Mouse (Mus musculus) liver, embryonic 16.5 days (tissue): Measurements from ENCODE around the gene Cblb. TPM values are rescaled to one million over a fixed set of nuclear protein-coding genes. Genes with fewer than 3 reads are reported as not detected.
A peak's percentile ranks its signal among the peaks of the same experiment; 100 is the strongest.

ENCODE experiments used
- ATAC-seq: fragments of 200-750 bp; cut with Nextera tagmentation; 2 replicates; pipeline ENCODE4 v1.8.0; 2017; ENCODE audit warnings: low read depth, mild to moderate bottlenecking, moderate number of reproducible peaks, moderate library complexity
- H3K27ac ChIP-seq: fragments of 300-500 bp; sonication (generic); 2 replicates; pipeline ENCODE4 v1.5.1; 2014; ENCODE audit warnings: mild to moderate bottlenecking, low read length
- H3K27me3 ChIP-seq: fragments of 300-500 bp; sonication (generic); 2 replicates; pipeline ENCODE4 v1.6.1; 2014; ENCODE audit warnings: low read depth, low read length, mixed read lengths; ENCODE audit not compliant: control insufficient read depth, insufficient read depth
- H3K36me3 ChIP-seq: fragments of 300-500 bp; sonication (generic); 2 replicates; pipeline ENCODE4 v1.6.1; 2014; ENCODE audit warnings: mild to moderate bottlenecking; ENCODE audit not compliant: control insufficient read depth, insufficient read depth
- H3K4me1 ChIP-seq: fragments of 300-500 bp; sonication (generic); 2 replicates; pipeline ENCODE4 v1.6.1; 2014; ENCODE audit warnings: low read depth, low read length, mixed read lengths; ENCODE audit not compliant: control insufficient read depth
- H3K4me2 ChIP-seq: fragments of 300-500 bp; sonication (generic); 2 replicates; pipeline ENCODE4 v1.6.1; 2014; ENCODE audit warnings: low read depth, low read length, mixed read lengths
- H3K4me3 ChIP-seq: fragments of 300-500 bp; sonication (generic); 2 replicates; pipeline ENCODE4 v1.5.1; 2014; ENCODE audit warnings: low read depth, mild to moderate bottlenecking, low read length
- H3K9ac ChIP-seq: fragments of 300-500 bp; sonication (generic); 2 replicates; pipeline ENCODE4 v1.6.1; 2014; ENCODE audit warnings: low read depth, low read length
- H3K9me3 ChIP-seq: fragments of 300-500 bp; sonication (generic); replicated peaks from 2 replicates; pipeline ENCODE4 v1.6.1; 2016; ENCODE audit warnings: low read length; ENCODE audit not compliant: control insufficient read depth
- WGBS: fragments of 180-500 bp; shearing (Covaris S2); extraction: QIAGEN DNeasy Blood & Tissue Kit; methylation state at CpG from one replicate; pipeline ENCODE4 v1.1.7; 2014; ENCODE audit not compliant: insufficient replicate concordance; 5-methylcytosine and 5-hydroxymethylcytosine counted together
- polyA plus RNA-seq: library from polyadenylated mRNA; unstranded; fragments of >200 nt; fragmentation: Nextera tagmentation; extraction: Ambion mirVana; gene quantifications from 2 replicates; pipeline ENCODE4 v1.2.1, GENCODE M21; 2015

The Cblb gene
- polyA plus RNA-seq, 1 experiment from 2014 or later: 2.6 TPM

DNA sequence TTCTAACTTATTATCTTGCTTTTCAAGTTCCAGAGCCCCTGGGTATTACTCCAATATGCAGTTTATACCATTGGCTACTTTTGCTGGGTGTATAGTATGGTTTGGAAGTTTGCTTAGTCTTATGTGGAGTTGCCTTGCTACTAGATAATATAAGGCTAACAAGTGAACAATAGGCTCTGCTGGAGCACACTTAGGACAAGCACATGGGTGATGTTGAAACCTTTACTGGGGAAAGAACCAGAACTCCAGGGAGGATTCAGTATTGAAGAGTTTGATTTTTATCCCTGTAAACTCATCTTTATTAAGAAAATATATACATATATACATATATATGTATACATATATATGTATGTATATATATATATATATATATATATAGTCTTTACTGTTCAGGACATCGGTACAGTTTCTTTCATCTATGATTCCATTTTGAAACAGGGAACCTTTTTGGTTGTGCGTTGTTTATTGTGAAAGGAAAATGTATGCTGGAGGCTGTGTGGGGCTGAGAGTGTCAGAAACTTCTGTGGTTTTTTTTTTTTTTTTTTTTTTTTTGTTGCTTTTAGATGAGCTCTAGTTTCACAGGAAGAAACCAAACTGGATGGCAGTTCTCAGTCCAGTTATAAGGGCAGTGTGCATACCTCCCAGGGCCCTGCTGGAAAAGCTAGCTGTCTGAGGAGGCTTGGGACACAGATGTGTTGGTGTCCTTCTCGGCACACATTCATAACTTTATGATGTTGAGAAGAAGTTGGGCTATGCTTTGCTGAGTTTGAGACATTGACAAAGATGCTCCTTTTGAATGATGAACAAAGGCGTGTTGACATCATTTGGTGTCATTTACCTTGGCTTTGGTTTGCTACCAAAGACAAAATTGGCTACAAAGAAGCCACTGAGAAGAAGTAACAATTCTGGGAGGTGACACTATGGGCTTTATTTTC, 2.6 kb downstream of the Cblb start:
- Histone ChIP-seq H3K36me3 (peaks cover 4% of the 10 kb centered on the region; the same call in 1 of the 2 replicates), H3K9ac (no peak overlapping the region), H3K4me2 (no peak overlapping the region), H3K27ac (no peak overlapping the region), H3K4me1 (peaks cover 10% of the 10 kb centered on the region), H3K9me3 (no peaks in the 10 kb centered on the region), H3K27me3 (no peaks in the 10 kb centered on the region), H3K4me3 (no peak overlapping the region)
- WGBS: 76% methylated on average over 4 of the region's 4 CpGs
- ATAC-seq: no peak

GRCm38 (mm10) chr16:52034356-52034755, 3.3 kb downstream of the Cblb start:
- 81% methylated on average over 5 of the region's 5 CpGs for WGBS
- H3K27ac ChIP-seq: no peak overlapping the region
- no peak overlapping the region for H3K4me2 ChIP-seq
- no peak for ATAC-seq
- H3K27me3 ChIP-seq: no peaks in the 10 kb centered on the region
- no peak overlapping the region for H3K4me3 ChIP-seq
- H3K36me3 ChIP-seq: peaks cover 4% of the 10 kb centered on the region; the same call in 1 of the 2 replicates
- H3K9ac ChIP-seq: no peak overlapping the region
- H3K4me1 ChIP-seq: peaks cover 13% of the 10 kb centered on the region
- no peaks in the 10 kb centered on the region for H3K9me3 ChIP-seq

- no peak overlapping the region for H3K27ac ChIP-seq
- WGBS: 55% methylated on average over 3 of the region's 3 CpGs
- H3K36me3 ChIP-seq: peaks cover 4% of the 10 kb centered on the region; the same call in 1 of the 2 replicates
- H3K27me3 ChIP-seq: no peaks in the 10 kb centered on the region
- H3K9me3 ChIP-seq: no peaks in the 10 kb centered on the region
- peaks cover 6% of the 10 kb centered on the region for H3K4me1 ChIP-seq
- no peak overlapping the region for H3K9ac ChIP-seq
- no peak for ATAC-seq
- no peak overlapping the region for H3K4me3 ChIP-seq
- no peak overlapping the region for H3K4me2 ChIP-seq
These were observed 5.3 kb downstream of the Cblb start for GRCm38 (mm10) chr16:52036295-52036694.

DNA sequence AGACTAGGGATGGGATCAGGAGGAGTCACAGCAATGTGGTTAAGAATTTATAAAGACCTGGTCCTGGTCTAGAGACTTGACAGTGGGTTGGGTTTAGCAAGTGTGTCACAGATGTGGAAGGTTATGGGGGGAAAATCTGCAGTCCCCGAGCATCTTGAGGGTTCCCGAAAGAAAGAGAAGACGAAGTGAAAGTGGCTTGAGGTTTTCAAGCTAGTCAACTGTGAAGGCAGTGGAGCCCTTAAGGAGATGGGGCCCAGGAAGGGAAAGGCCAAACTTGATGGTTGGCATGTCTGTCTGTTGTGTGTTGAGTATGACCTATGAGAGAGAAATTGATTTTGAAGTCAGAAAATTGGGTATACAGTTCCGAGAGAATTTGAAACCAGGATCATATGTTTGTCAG, 7.3 kb downstream of the Cblb start:
- H3K9ac ChIP-seq: no peak overlapping the region
- WGBS: 79% methylated on average over 4 of the region's 4 CpGs
- no peak overlapping the region for H3K27ac ChIP-seq

GRCm38 (mm10) chr16:52038821-52039220, 7.8 kb downstream of the Cblb start:
- Histone ChIP-seq H3K4me3 (no peak overlapping the region), H3K9me3 (no peaks in the 10 kb centered on the region), H3K4me1 (peaks cover 3% of the 10 kb centered on the region), H3K9ac (no peak overlapping the region), H3K4me2 (no peak overlapping the region), H3K27me3 (no peaks in the 10 kb centered on the region), H3K36me3 (peaks cover 4% of the 10 kb centered on the region; the same call in 1 of the 2 replicates), H3K27ac (no peak overlapping the region)
- WGBS: 68% methylated on average over 2 of the region's 2 CpGs
- no peak; the same call in 1 of the 2 replicates for ATAC-seq

More for the DNA sequence above, 7.3 kb downstream of the Cblb start:
- H3K27me3 ChIP-seq: no peaks in the 10 kb centered on the region
- no peaks in the 10 kb centered on the region for H3K9me3 ChIP-seq
- H3K4me3 ChIP-seq: no peak overlapping the region
- 0 out of 2 replicates have a peak, but pooled peaks have one; percentile 16 for ATAC-seq
- H3K4me2 ChIP-seq: no peak overlapping the region
- H3K36me3 ChIP-seq: peaks cover 4% of the 10 kb centered on the region; the same call in 1 of the 2 replicates
- peaks cover 3% of the 10 kb centered on the region for H3K4me1 ChIP-seq

DNA sequence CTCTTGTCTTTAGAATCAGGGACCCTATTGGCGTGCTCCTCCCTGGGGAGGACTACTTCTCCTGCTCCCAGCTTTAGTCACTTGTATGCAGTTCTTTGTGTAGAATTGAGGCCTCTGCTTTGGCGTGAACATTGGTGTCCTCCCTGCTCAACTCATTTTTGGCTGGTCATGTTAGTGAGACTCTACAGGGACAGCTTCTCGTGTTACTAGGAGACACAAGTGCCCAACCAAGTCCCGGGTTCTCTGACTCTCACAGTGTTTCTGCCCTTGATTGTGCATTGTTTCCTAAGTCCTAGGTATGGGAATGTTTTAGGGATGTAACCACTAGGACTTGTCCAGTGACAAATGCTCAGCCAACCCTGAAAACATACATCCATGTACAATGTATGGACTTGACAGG, 9.9 kb downstream of the Cblb start:
- no peaks in the 10 kb centered on the region for H3K36me3 ChIP-seq
- H3K4me3 ChIP-seq: no peak overlapping the region
- no peak overlapping the region for H3K9ac ChIP-seq
- 66% methylated on average over 4 of the region's 4 CpGs for WGBS
- no peaks in the 10 kb centered on the region for H3K9me3 ChIP-seq
- H3K4me1 ChIP-seq: peaks cover 3% of the 10 kb centered on the region
- ATAC-seq: no peak
- no peak overlapping the region for H3K27ac ChIP-seq
- H3K27me3 ChIP-seq: no peaks in the 10 kb centered on the region
- H3K4me2 ChIP-seq: no peak overlapping the region

DNA sequence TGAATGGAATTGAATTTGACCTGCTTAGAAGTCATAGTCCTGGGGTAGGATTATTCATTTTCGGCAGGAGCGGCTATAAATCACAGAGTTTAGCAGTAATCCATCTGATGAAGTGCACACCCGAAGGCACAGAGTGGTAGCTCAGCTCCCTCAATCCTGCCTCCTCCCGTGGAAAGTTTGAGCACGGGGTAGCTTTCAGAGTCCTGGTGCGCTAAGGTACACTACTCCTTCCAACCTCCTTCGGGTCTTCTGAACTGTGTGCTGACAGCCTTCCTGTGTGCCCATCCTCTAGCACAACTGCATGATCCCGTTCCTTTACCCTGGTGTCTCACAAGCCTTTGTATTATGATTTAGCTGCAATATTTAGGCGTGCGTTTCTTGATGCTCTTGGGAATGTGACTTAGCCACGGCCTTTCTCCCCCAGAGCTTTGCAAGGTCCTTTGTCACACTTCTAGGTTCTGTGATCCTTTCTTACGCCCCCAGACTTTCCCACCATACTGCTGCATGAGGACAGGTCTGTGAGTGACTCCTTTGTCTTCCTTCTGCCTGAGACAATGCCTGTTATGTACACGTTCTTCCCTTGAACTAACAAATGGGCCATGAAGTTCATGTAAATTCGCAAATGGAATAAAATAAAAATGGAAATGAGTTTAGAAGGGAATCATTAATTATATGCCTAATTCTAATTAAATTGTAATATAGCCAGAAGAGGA, 11.8 kb downstream of the Cblb start:
- WGBS: 79% methylated on average over 14 of the region's 14 CpGs

DNA sequence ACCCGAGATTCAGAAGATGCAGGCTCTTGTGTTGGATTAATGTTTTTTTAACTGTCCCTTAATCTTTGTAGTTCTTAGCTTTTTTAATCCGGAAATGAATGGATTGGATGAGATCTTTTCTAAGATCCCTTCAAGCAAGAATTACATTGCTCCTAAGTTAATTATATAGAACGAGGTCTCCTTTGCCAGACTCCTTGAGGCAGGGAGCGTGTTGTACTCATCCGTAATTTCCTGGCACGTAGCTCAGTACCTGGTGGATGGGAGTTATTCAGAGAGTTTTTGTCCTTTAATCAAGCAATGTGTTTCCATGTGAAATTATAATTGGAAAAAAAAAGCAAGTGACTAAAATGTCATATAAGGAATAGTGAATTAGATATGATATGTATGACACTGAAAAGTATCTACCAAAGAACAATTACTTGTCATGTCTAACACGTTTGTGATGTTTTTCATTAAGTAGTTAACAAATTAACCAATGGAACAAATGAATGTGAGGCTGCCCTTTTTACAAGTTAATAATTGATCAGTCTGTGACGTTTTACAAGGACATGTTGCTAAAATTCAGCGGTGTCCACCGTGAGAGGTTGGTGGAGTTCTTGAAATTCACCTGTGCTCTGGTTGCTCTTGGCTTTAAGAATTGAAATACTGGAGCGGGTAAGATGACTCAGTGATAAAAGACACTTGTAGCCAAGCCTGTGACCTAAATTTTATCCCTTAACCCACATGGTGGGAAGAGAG, 12.5 kb downstream of the Cblb start:
- no peaks in the 10 kb centered on the region for H3K27me3 ChIP-seq
- no peak overlapping the region for H3K9ac ChIP-seq
- no peak overlapping the region for H3K4me3 ChIP-seq
- no peak overlapping the region for H3K27ac ChIP-seq
- WGBS: 68% methylated on average over 11 of the region's 11 CpGs
- H3K4me1 ChIP-seq: peaks cover 3% of the 10 kb centered on the region
- H3K36me3 ChIP-seq: no peaks in the 10 kb centered on the region
- no peak for ATAC-seq
- H3K4me2 ChIP-seq: no peak overlapping the region
- no peaks in the 10 kb centered on the region for H3K9me3 ChIP-seq

More for the DNA sequence above, 11.8 kb downstream of the Cblb start:
- Histone ChIP-seq H3K27ac (no peak overlapping the region), H3K9me3 (no peaks in the 10 kb centered on the region), H3K27me3 (no peaks in the 10 kb centered on the region), H3K4me1 (peaks cover 3% of the 10 kb centered on the region), H3K4me3 (no peak overlapping the region), H3K36me3 (no peaks in the 10 kb centered on the region), H3K4me2 (no peak overlapping the region), H3K9ac (no peak overlapping the region)
- no peak for ATAC-seq
